Mouse (Mus musculus) neural tube, embryonic 13.5 days (tissue): Measurements from ENCODE around the gene Rnf144b. TPM values are rescaled to one million over a fixed set of nuclear protein-coding genes. Genes with fewer than 3 reads are reported as not detected.

Experiments used
- ATAC-seq: fragments of 200-750 bp; cut with Nextera tagmentation; 2 replicates; pipeline ENCODE4 v1.8.0; 2017; ENCODE audit warnings: low read depth, mild to moderate bottlenecking, moderate TSS enrichment, moderate library complexity
- H3K27ac ChIP-seq: fragments of 300-500 bp; sonication (generic); replicated peaks from 2 replicates; pipeline ENCODE4 v1.5.1; 2015; ENCODE audit warnings: moderate library complexity, mild to moderate bottlenecking, inconsistent platforms
- H3K27me3 ChIP-seq: fragments of 300-500 bp; sonication (generic); 2 replicates; pipeline ENCODE4 v1.6.1; 2015; ENCODE audit warnings: mild to moderate bottlenecking, inconsistent platforms
- H3K36me3 ChIP-seq: fragments of 300-500 bp; sonication (generic); 2 replicates; pipeline ENCODE4 v1.6.1; 2015; ENCODE audit warnings: mild to moderate bottlenecking, inconsistent platforms
- H3K4me1 ChIP-seq: fragments of 300-500 bp; sonication (generic); replicated peaks from 2 replicates; pipeline ENCODE4 v1.6.1; 2015; ENCODE audit warnings: inconsistent platforms
- H3K4me2 ChIP-seq: fragments of 300-500 bp; sonication (generic); 2 replicates; pipeline ENCODE4 v1.6.1; 2015; ENCODE audit warnings: inconsistent platforms, mild to moderate bottlenecking, moderate library complexity
- H3K4me3 ChIP-seq: fragments of 300-500 bp; sonication (generic); 2 replicates; pipeline ENCODE4 v1.5.1; 2015; ENCODE audit warnings: mild to moderate bottlenecking, inconsistent platforms
- H3K9ac ChIP-seq: fragments of 300-500 bp; sonication (generic); 2 replicates; pipeline ENCODE4 v1.6.1; 2015; ENCODE audit warnings: moderate library complexity, mild to moderate bottlenecking, inconsistent platforms
- H3K9me3 ChIP-seq: fragments of 300-500 bp; sonication (generic); 2 replicates; pipeline ENCODE4 v1.6.1; 2016; ENCODE audit warnings: inconsistent platforms
- WGBS: fragments of 180-500 bp; shearing (Covaris S2); methylation state at CpG from one replicate; pipeline ENCODE4 v1.1.7; 2015; 5-methylcytosine and 5-hydroxymethylcytosine counted together
- polyA plus RNA-seq: library from polyadenylated mRNA; unstranded; fragments of >200 nt; fragmentation: Nextera tagmentation; extraction: Ambion mirVana; gene quantifications from 2 replicates; pipeline ENCODE4 v1.2.1, GENCODE M21; 2015

Rnf144b gene
- polyA plus RNA-seq, 1 experiment from 2014 or later = 0.81 TPM

DNA sequence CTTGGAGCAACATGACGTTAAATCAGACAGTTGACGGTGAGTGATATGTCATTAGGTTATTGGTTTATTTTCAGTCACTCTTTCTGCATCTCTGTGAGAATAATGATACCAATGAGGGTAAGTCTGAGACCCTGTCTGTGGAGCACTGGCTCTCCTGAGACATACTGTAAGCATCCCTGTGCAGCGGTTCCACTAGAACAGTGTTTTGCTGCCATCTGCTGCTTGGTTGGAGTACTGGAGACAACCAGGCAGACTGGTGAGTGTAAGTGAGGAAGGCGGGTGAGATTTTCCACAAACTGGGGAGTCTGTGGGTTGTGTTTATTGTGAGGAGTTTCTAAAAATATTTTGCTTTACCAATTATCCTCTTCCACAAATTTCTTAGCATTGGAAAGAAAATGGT is 166.0 kb downstream of the Rnf144b start:
- 38% methylated on average over 4 of the region's 4 CpGs for WGBS
- Histone ChIP-seq H3K9ac (no peak overlapping the region), H3K27ac (no peak overlapping the region), H3K4me3 (no peak overlapping the region), H3K4me1 (0 out of 2 replicates have a peak, but pooled peaks cover 8% of the 10 kb centered on the region), H3K27me3 (no peaks in the 10 kb centered on the region), H3K9me3 (no peaks in the 10 kb centered on the region), H3K4me2 (no peak overlapping the region), H3K36me3 (no peaks in the 10 kb centered on the region)
- peak; percentile 72 for ATAC-seq

DNA sequence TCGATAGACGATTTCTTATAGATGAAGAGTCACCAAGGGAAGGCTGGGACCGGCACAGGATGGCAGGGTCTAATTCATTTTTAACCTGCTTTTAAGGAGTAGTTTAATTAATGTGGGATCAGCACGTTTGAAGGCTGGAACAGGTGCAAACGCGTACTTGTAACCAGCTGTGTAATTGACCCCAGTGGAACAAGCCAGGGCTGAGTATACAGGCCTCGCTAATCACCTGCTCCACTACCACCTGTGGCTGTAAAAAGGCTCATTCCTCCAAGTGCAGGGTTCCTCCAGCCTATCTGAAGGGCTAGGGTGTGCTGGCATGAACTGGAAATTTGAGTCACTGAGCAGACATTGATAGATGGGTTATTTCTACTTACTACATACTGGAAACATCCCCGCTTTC is 174.0 kb downstream of the Rnf144b start:
- Histone ChIP-seq H3K27ac (no peak overlapping the region), H3K9ac (no peak overlapping the region), H3K4me3 (no peak overlapping the region), H3K4me2 (no peak overlapping the region), H3K36me3 (no peaks in the 10 kb centered on the region), H3K4me1 (no peaks in the 10 kb centered on the region), H3K9me3 (no peaks in the 10 kb centered on the region), H3K27me3 (no peaks in the 10 kb centered on the region)
- WGBS = 54% methylated on average over 8 of the region's 8 CpGs
- peak; percentile 55; the same call in 1 of the 2 replicates for ATAC-seq

Other genes starting within 250 kb of the Rnf144b start
- 12.1 and 12.2 TPM in 2 replicates for gene Kif13a, start 192.8 kb upstream of the Rnf144b start, polyA plus RNA-seq
- 9.2 and 11.9 TPM in 2 replicates for gene Nhlrc1, start 107.8 kb upstream of the Rnf144b start, polyA plus RNA-seq
- 15.3 and 17.1 TPM in 2 replicates for gene Kdm1b, start 79.2 kb upstream of the Rnf144b start, polyA plus RNA-seq
- 28.4 and 33.4 TPM in 2 replicates for gene Tpmt, start 77.9 kb upstream of the Rnf144b start, polyA plus RNA-seq
- 118 and 137 TPM in 2 replicates for gene Dek, start 16.5 kb upstream of the Rnf144b start, polyA plus RNA-seq